Mouse (Mus musculus) intestine, embryonic 14.5 days (tissue): ENCODE measurements at regions not wholly inside any gene's neighbourhood (a gene's known extent, or its start where the extent isn't known, plus 50 kb on each side); places are given as distances from the start of the nearest gene placed in this dataset.
A peak's percentile ranks its signal among the peaks of the same experiment; 100 is the strongest.

Source experiments
- ATAC-seq: fragments of 200-750 bp; cut with Nextera tagmentation; replicated peaks from 2 replicates; pipeline ENCODE4 v1.8.0; 2017; ENCODE audit warnings: low read depth, moderate number of reproducible peaks, moderate TSS enrichment, moderate library complexity; ENCODE audit not compliant: low FRiP score, low TSS enrichment
- DNase-seq: peaks from one replicate; pipeline ENCODE4 v3.0.0-alpha.2; 2018; ENCODE audit warnings: low spot score
- H3K27ac ChIP-seq: fragments of 300-500 bp; sonication (generic); 2 replicates; pipeline ENCODE4 v1.5.1; 2014; ENCODE audit warnings: low read depth, mild to moderate bottlenecking, control low read depth
- H3K27me3 ChIP-seq: fragments of 300-500 bp; sonication (generic); replicated peaks from 2 replicates; pipeline ENCODE4 v1.6.1; 2014; ENCODE audit warnings: low read length, control low read depth; ENCODE audit not compliant: control insufficient read depth, insufficient read depth
- H3K36me3 ChIP-seq: fragments of 300-500 bp; sonication (generic); 2 replicates; pipeline ENCODE4 v1.6.1; 2014; ENCODE audit warnings: low read length, control low read depth; ENCODE audit not compliant: control insufficient read depth, insufficient read depth
- H3K4me1 ChIP-seq: fragments of 300-500 bp; sonication (generic); replicated peaks from 2 replicates; pipeline ENCODE4 v1.6.1; 2014; ENCODE audit warnings: low read length, control low read depth, mixed read lengths; ENCODE audit not compliant: control insufficient read depth, insufficient read depth
- H3K4me2 ChIP-seq: fragments of 300-500 bp; sonication (generic); 2 replicates; pipeline ENCODE4 v1.6.1; 2014; ENCODE audit warnings: low read length
- H3K4me3 ChIP-seq: fragments of 300-500 bp; sonication (generic); 2 replicates; pipeline ENCODE4 v1.5.1; 2014; ENCODE audit warnings: low read depth, low read length, control low read depth, mixed read lengths
- H3K9ac ChIP-seq: fragments of 300-500 bp; sonication (generic); 2 replicates; pipeline ENCODE4 v1.6.1; 2014; ENCODE audit warnings: mild to moderate bottlenecking, low read length
- H3K9me3 ChIP-seq: fragments of 300-500 bp; sonication (generic); 2 replicates; pipeline ENCODE4 v1.6.1; 2016; ENCODE audit warnings: low read length, control low read depth; ENCODE audit not compliant: control insufficient read depth
- WGBS: fragments of 180-500 bp; shearing (Covaris S2); extraction: QIAGEN DNeasy Blood & Tissue Kit; methylation state at CpG from one replicate; pipeline ENCODE4 v1.1.7; 2014; 5-methylcytosine and 5-hydroxymethylcytosine counted together

GRCm38 (mm10) chr1:150160314-150160713, 60.5 kb downstream of the Ptgs2 start:
- no peak for DNase-seq
- H3K9ac ChIP-seq, result no peak overlapping the region
- no peak overlapping the region for H3K27ac ChIP-seq
- no peak for ATAC-seq
- H3K4me1 ChIP-seq, result no peaks in the 10 kb centered on the region
- H3K4me2 ChIP-seq, result no peak overlapping the region
- no peak overlapping the region for H3K4me3 ChIP-seq
- no peaks in the 10 kb centered on the region for H3K27me3 ChIP-seq
- H3K9me3 ChIP-seq, result no peaks in the 10 kb centered on the region
- 68% methylated on average over 2 of the region's 2 CpGs for WGBS
- H3K36me3 ChIP-seq, result no peaks in the 10 kb centered on the region

- Histone ChIP-seq H3K27me3 (no peaks in the 10 kb centered on the region), H3K36me3 (no peaks in the 10 kb centered on the region), H3K4me3 (0 out of 2 replicates have a peak overlapping the region, but pooled peaks have one; percentile 8), H3K27ac (no peak overlapping the region), H3K9me3 (no peaks in the 10 kb centered on the region), H3K4me1 (no peaks in the 10 kb centered on the region), H3K4me2 (peak overlapping the region; percentile 29; the same call in 1 of the 2 replicates), H3K9ac (no peak overlapping the region)
- ATAC-seq (no peak), DNase-seq (no peak)
- 53% methylated on average over 17 of the region's 17 CpGs for WGBS
Observed at GRCm38 (mm10) chr1:150164890-150165596, 65.2 kb downstream of the Ptgs2 start.

- no peak for ATAC-seq
- 66% methylated on average over 7 of the region's 7 CpGs for WGBS
- no peak overlapping the region for H3K9ac ChIP-seq
Observed at GRCm38 (mm10) chr1:150165597-150165973, 65.8 kb downstream of the Ptgs2 start.

GRCm38 (mm10) chr1:150167172-150167571, 67.3 kb downstream of the Ptgs2 start:
- no peak for DNase-seq
- no peaks in the 10 kb centered on the region for H3K4me1 ChIP-seq

More at GRCm38 (mm10) chr1:150165597-150165973, 65.8 kb downstream of the Ptgs2 start:
- Histone ChIP-seq H3K27ac (no peak overlapping the region), H3K36me3 (no peaks in the 10 kb centered on the region), H3K27me3 (no peaks in the 10 kb centered on the region), H3K9me3 (no peaks in the 10 kb centered on the region), H3K4me1 (no peaks in the 10 kb centered on the region), H3K4me2 (no peak overlapping the region), H3K4me3 (no peak overlapping the region)
- DNase-seq, result no peak

GRCm38 (mm10) chr1:150174204-150174603, 74.4 kb downstream of the Ptgs2 start:
- no peak overlapping the region for H3K27ac ChIP-seq
- no peaks in the 10 kb centered on the region for H3K4me1 ChIP-seq
- no peaks in the 10 kb centered on the region for H3K9me3 ChIP-seq
- no peak overlapping the region for H3K9ac ChIP-seq
- 79% methylated on average over 3 of the region's 3 CpGs for WGBS
- DNase-seq (no peak), ATAC-seq (no peak)
- H3K4me2 ChIP-seq, result no peak overlapping the region
- H3K27me3 ChIP-seq, result no peaks in the 10 kb centered on the region
- no peak overlapping the region for H3K4me3 ChIP-seq
- no peaks in the 10 kb centered on the region for H3K36me3 ChIP-seq

More at GRCm38 (mm10) chr1:150167172-150167571, 67.3 kb downstream of the Ptgs2 start:
- H3K9ac ChIP-seq, result no peak overlapping the region
- H3K27ac ChIP-seq, result no peak overlapping the region
- H3K4me3 ChIP-seq, result no peak overlapping the region
- H3K9me3 ChIP-seq, result no peaks in the 10 kb centered on the region
- H3K36me3 ChIP-seq, result no peaks in the 10 kb centered on the region
- H3K4me2 ChIP-seq, result no peak overlapping the region
- no peak for ATAC-seq
- no peaks in the 10 kb centered on the region for H3K27me3 ChIP-seq

GRCm38 (mm10) chr1:150177029-150177740, 77.4 kb downstream of the Ptgs2 start:
- DNase-seq (no peak), ATAC-seq (no peak)
- no peak overlapping the region for H3K4me2 ChIP-seq
- H3K4me1 ChIP-seq, result no peaks in the 10 kb centered on the region
- no peaks in the 10 kb centered on the region for H3K9me3 ChIP-seq
- H3K27ac ChIP-seq, result no peak overlapping the region
- no peak overlapping the region for H3K4me3 ChIP-seq
- H3K9ac ChIP-seq, result no peak overlapping the region
- H3K36me3 ChIP-seq, result no peaks in the 10 kb centered on the region
- WGBS, result 81% methylated on average over 1 of the region's 1 CpGs
- no peaks in the 10 kb centered on the region for H3K27me3 ChIP-seq

- 74% methylated on average over 2 of the region's 2 CpGs for WGBS
- Histone ChIP-seq H3K9ac (no peak overlapping the region), H3K4me1 (no peaks in the 10 kb centered on the region), H3K4me3 (no peak overlapping the region), H3K27ac (no peak overlapping the region), H3K36me3 (no peaks in the 10 kb centered on the region), H3K9me3 (no peaks in the 10 kb centered on the region), H3K27me3 (no peaks in the 10 kb centered on the region), H3K4me2 (no peak overlapping the region)
- ATAC-seq (no peak), DNase-seq (no peak)
Observed at GRCm38 (mm10) chr1:150202022-150202421, 102.2 kb downstream of the Ptgs2 start.

GRCm38 (mm10) chr1:150212454-150212853, 106.8 kb upstream of the Pdc start:
- H3K9ac ChIP-seq, result no peak overlapping the region
- no peak overlapping the region for H3K27ac ChIP-seq
- H3K9me3 ChIP-seq, result no peaks in the 10 kb centered on the region
- H3K36me3 ChIP-seq, result no peaks in the 10 kb centered on the region
- DNase-seq (no peak), ATAC-seq (no peak)
- H3K27me3 ChIP-seq, result no peaks in the 10 kb centered on the region
- H3K4me2 ChIP-seq, result no peak overlapping the region
- H3K4me1 ChIP-seq, result no peaks in the 10 kb centered on the region
- H3K4me3 ChIP-seq, result no peak overlapping the region

- Histone ChIP-seq H3K4me2 (no peak overlapping the region), H3K9ac (no peak overlapping the region), H3K27me3 (no peaks in the 10 kb centered on the region), H3K9me3 (no peaks in the 10 kb centered on the region), H3K36me3 (no peaks in the 10 kb centered on the region), H3K4me3 (no peak overlapping the region), H3K4me1 (no peaks in the 10 kb centered on the region), H3K27ac (no peak overlapping the region)
- ATAC-seq (no peak), DNase-seq (no peak)
- WGBS, result 88% methylated on average over 3 of the region's 3 CpGs
Observed at GRCm38 (mm10) chr1:150216672-150217071, 102.5 kb upstream of the Pdc start.
